Mouse (Mus musculus): ENCODE results near the gene Uhmk1. TPM values are rescaled to one million over a fixed set of nuclear protein-coding genes. Genes with fewer than 3 reads are reported as not detected.

Uhmk1 gene
- polyA plus RNA-seq, 1 experiment, result 26.2 TPM

- TF ChIP-seq CTCF (IDR thresholded peaks at IDR 0.05; ENCODE audit: borderline replicate concordance, extremely low read depth, insufficient read depth, insufficient read length), result no peak
- no peak for DNase-seq (ENCODE audit: low read depth)
Measured at GRCm38 (mm10) chr1:170152552-170152951, 62.6 kb downstream of the Uhmk1 start.

- DNase-seq (ENCODE audit: low read depth), result peak; percentile 57
- TF ChIP-seq CTCF (IDR thresholded peaks at IDR 0.05; ENCODE audit: borderline replicate concordance, extremely low read depth, insufficient read depth, insufficient read length), result no peak
- no peak for TF ChIP-seq POLR2A (IDR thresholded peaks at IDR 0.05; ENCODE audit: borderline replicate concordance, extremely low read depth, insufficient read depth, insufficient read length, poor library complexity, severe bottlenecking)
Measured at GRCm38 (mm10) chr1:170150870-170151269, 64.3 kb downstream of the Uhmk1 start.

- TF ChIP-seq CTCF (IDR thresholded peaks at IDR 0.05; ENCODE audit: borderline replicate concordance, extremely low read depth, insufficient read depth, insufficient read length) (no peak), POLR2A (IDR thresholded peaks at IDR 0.05; ENCODE audit: borderline replicate concordance, extremely low read depth, insufficient read depth, insufficient read length, poor library complexity, severe bottlenecking) (no peak)
- no peak for DNase-seq (ENCODE audit: low read depth)
Measured at GRCm38 (mm10) chr1:170149756-170150155, 65.4 kb downstream of the Uhmk1 start.

DNA sequence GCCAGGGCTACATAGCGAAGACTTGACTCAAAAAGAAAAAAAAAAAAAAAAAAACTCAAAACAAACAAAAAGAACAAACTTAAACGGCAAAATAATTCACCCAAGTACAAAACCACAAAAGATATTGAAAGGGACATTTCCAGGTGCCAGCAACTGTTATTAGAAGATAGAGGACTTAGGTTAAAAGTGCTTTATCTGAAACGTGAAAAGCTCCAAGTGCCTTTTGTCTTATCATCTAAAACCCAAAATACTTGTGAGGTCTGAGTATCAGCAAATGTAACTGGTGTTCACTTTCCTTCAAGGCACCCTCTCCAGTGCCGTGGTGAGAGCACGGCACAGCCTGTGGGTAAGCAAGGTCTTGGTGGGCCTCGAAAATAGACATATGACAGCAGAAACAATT lies 66.7 kb downstream of the Uhmk1 start:
- DNase-seq (ENCODE audit: low read depth), result no peak
- TF ChIP-seq CTCF (IDR thresholded peaks at IDR 0.05; ENCODE audit: borderline replicate concordance, extremely low read depth, insufficient read depth, insufficient read length), result no peak
- no peak for TF ChIP-seq POLR2A (IDR thresholded peaks at IDR 0.05; ENCODE audit: borderline replicate concordance, extremely low read depth, insufficient read depth, insufficient read length, poor library complexity, severe bottlenecking)

- DNase-seq (ENCODE audit: low read depth), result no peak
- TF ChIP-seq CTCF (IDR thresholded peaks at IDR 0.05; ENCODE audit: borderline replicate concordance, extremely low read depth, insufficient read depth, insufficient read length), result no peak
- TF ChIP-seq POLR2A (IDR thresholded peaks at IDR 0.05; ENCODE audit: borderline replicate concordance, extremely low read depth, insufficient read depth, insufficient read length, poor library complexity, severe bottlenecking), result no peak
Measured at GRCm38 (mm10) chr1:170147651-170148448, 67.3 kb downstream of the Uhmk1 start.

- TF ChIP-seq CTCF (IDR thresholded peaks at IDR 0.05; ENCODE audit: borderline replicate concordance, extremely low read depth, insufficient read depth, insufficient read length) (no peak), POLR2A (IDR thresholded peaks at IDR 0.05; ENCODE audit: borderline replicate concordance, extremely low read depth, insufficient read depth, insufficient read length, poor library complexity, severe bottlenecking) (no peak)
- no peak for DNase-seq (ENCODE audit: low read depth)
Measured at GRCm38 (mm10) chr1:170145606-170146005, 69.6 kb downstream of the Uhmk1 start.

Other genes with a start within 250 kb of the Uhmk1 start
- gene Hsd17b7, start 246.2 kb downstream of the Uhmk1 start, polyA plus RNA-seq (2012; rRNA removed), result 14.6 and 14.9 TPM in 2 replicates
- gene Ddr2, start 104.6 kb downstream of the Uhmk1 start, polyA plus RNA-seq (2012; rRNA removed), result 5.0 and 8.2 TPM in 2 replicates
- gene Uap1, start 40.4 kb downstream of the Uhmk1 start, polyA plus RNA-seq (2012; rRNA removed), result 31.2 and 34.0 TPM in 2 replicates
- gene Sh2d1b2, start 17.4 kb upstream of the Uhmk1 start, polyA plus RNA-seq (2012; rRNA removed), result not detected in 2 replicates
- 0.10 TPM in 1 of 2 replicates, not detected in the other for gene Sh2d1b1, start 61.9 kb upstream of the Uhmk1 start, polyA plus RNA-seq (2012; rRNA removed)
- 6.5 and 7.7 TPM in 2 replicates for gene Gm7694, start 90.9 kb upstream of the Uhmk1 start, polyA plus RNA-seq (2012; rRNA removed)
- not detected in 2 replicates for gene Spata46, start 93.4 kb upstream of the Uhmk1 start, polyA plus RNA-seq (2012; rRNA removed)